Mouse (Mus musculus): ENCODE measurements around the gene Theg.

DNA sequence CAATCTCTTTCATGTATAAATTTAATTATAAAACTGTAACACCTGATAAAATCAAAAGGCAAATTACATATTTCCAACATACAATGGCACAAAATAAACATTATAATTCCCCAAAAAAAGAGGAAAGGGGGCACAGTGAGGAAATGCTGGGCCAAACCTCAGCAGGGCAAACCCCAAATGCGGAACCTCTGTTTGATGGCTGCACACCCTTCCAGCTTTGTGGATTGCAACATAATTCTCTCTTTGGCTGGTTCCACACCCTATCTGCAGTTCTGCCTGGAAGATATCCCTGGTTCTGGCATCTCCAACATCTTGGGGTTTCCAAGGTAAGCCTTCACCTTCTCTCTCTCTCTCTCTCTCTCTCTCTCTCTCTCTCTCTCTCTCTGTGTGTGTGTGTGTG, 3.6 kb upstream of the Theg start:
- TF ChIP-seq CTCF (IDR thresholded peaks at IDR 0.05; ENCODE audit: borderline replicate concordance, insufficient read depth, low read depth, low read length): no peak
- no peak for TF ChIP-seq POLR2A (IDR thresholded peaks at IDR 0.05; ENCODE audit: borderline replicate concordance, insufficient read depth, low read length)
